Mouse (Mus musculus): ENCODE measurements around the gene Klhdc3.

GRCm38 (mm10) chr17:46624598-46624997 is 56.1 kb downstream of the Klhdc3 start:
- TF ChIP-seq CTCF (IDR thresholded peaks at IDR 0.05; ENCODE audit: extremely low read depth, insufficient read depth, low read length) (no peak), POLR2A (IDR thresholded peaks at IDR 0.05; ENCODE audit: extremely low read depth, insufficient read depth, low read length) (no peak)

Data from cortical plate, adult 2 months (tissue).